Mouse (Mus musculus): ENCODE results near the gene Paxbp1.

The Paxbp1 gene

DNA sequence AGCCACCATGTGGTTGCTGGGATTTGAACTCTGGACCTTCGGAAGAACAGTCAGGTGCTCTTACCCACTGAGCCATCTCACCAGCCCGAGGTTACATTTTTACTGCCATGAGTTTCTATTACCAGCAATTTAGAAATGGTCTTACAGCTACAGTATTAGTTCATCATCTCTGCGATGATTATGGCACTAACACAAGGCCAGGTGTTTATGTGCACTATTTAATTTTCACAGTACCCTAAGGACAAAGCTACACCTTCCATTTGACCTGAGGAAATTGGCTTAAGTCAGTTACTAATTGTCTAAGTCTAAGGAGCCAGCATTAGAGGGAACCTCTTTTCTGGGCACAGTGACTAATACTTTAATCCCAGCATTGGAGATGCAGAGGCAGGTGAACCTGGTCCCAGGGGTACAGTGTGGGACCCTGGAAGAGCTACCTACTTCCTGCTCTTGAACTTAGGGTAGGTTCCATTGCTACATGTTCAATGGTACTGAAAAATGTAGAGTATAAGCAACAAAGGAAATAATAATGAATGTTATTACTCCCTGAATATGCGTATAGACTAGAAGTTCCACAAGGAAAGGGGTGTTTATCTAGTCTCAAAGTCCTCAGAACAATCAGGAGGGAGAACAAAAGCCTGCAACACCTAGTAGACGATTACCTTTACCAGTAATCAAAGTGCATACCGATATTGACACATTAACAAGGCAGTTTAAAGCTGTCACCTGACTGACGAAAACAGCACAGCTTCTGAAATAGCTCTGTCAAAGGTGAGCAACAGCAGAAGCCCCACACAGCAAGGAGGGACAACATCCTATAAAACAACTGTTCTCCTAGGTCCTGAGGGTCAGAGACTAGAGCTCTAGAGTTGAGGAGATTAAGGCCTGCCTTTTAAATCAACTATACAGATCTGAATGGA, 47.8 kb downstream of the Paxbp1 start:
- no peak for DNase-seq (ENCODE audit: low spot score)

DNA sequence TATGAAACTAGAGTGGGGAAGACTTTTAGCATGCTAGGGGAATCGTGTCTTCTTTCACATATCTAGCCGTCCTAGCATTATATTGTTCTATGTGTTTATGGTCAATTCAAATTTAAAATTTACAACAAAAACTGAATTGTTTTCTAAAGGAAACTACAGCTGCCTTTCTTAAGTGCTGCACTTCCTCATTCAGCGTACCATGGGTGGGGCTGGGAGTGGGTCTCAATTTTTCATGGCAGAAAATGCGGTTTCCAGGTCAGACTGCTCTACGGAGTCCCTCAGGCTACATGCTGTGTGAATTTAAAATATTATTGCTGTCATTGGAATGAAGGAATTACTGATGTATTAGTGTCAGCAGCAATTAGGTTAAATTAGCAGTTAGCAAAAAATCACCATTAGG, 48.8 kb downstream of the Paxbp1 start:
- no peak for DNase-seq (ENCODE audit: low spot score)

DNA sequence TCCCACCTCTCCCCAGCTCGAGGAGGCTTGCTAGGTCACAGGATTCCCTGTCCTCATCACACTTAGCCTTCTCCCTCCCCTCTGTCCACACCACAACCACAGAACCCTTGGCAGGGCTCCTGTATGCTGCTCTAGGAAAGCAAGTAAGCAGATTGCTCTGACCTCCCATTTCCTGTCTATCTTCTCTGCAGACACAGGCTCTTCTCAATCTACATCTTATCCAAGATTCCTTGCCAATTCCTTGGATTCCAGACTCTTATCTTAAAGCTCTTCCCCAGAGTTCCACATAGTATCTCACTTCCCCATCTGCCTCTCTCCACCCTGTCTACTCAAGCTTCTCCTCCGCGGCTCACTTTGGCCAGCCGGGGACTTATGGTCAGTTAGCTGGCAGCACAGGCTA, 49.3 kb downstream of the Paxbp1 start:
- no peak for DNase-seq (ENCODE audit: low spot score)

DNA sequence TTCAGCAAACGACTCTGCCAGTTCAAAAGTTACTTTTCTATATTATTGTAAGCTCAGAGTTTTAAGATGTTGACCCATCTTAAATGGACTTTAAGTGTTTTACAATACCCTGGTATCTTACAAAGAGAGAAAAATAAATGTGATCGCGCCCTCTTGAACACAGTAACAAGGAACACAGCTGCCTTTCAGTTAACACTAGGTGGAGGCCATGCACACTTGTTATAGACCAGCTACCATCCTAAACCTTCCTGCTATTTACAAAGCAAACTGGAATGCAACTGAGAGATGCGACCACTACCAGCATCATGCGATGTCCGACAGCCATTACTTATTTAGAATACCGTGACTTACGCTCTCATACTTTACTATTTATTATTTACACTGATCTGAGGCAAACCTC, 55.2 kb downstream of the Paxbp1 start:
- no peak for DNase-seq (ENCODE audit: low spot score)

DNA sequence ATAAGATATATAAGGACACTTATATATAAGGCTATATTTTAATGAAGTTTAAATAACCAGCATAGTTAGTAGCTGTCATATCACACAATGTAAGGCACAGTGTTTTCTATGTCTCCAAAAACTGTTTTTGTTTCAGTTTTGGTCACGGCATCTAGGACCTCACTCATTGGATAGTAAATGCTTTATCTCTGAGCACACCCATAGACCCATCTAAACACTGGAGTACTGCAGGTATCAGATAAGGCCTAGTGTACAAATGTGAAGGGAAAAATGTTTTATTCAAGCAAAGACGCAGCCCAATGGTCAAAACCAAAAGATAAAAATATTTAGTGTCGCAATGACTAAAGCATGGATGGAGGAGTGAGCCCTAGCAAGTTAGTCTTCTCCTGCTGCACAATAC, 55.7 kb downstream of the Paxbp1 start:
- peak; percentile 83 for DNase-seq (ENCODE audit: low spot score)

DNA sequence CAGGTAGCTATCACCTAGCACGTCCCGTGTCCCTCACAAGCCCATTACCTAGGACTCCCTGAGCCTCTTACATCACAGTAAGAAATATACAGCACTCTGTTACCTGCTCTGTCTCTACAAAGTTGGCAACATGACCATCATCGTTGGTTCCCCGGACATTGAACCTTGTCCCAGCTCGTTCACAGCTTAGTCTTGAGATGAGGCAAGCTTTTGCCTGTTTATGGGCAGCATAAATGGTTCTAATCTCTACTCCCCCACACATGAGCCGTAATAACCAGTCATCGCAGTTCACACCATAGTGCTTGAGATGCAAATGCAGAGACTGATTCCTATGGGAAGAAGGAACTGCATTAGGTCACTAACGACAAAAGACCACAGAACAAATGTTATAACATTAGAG, 56.3 kb downstream of the Paxbp1 start:
- peak; percentile 35 for DNase-seq (ENCODE audit: low spot score)

DNA sequence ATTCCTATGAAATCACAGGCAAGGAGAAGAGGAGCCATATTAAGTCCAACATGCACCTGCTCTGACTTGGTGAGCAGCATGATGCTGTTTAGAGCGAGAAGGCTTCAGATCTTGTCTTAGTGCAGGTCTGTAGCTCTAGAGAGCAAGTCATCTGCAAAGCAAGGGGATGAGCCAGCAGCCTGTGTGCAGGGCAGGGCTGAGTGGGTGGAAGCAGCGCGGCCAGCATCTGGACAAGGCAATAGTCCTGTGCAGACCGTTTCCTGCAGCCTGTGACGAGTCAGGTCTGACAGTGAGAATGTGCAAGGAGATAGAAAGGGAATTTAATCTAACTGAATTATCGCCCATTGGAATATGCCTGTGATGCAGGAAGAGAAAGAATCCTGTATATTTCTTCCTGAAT, 73.3 kb downstream of the Paxbp1 start:
- no peak for DNase-seq (ENCODE audit: low spot score)

DNA sequence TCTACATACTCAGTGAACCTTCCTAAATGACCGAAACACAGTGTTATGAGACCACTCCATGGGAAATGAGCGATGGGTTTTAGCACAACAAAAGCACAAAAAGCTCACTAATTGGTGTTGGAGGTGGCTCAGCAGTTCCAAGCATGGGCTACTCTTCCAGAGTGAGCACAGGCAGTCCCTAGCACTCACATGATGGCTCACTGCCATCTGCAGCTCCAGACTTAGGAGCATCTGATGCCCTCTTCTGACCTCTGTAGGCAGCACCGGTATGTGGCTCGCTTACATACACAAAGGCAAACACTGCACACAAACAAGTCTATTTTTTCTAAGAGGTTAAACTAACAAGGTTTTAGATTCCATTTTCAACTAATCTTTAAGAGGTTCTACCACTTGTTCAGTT, 78.1 kb downstream of the Paxbp1 start:
- no peak for DNase-seq (ENCODE audit: low spot score)

DNA sequence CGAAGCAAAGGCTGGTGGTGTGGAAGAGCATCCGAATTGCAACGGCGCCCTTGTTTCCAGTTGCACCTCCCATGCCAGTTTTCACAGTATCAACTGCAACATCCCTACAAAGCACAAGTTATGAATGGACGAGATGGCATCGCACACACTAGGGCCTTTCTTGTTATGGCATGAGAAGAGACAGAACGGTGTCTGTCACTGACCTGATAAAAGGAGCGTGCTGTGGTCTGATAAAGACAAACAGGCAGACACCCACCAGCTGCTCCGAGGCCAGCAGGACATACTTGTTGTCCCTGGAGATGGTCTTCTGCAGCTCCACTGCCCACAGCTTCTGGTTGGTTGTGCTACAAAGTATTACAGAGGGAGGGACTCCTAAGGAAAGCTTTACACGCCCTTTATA, 80.0 kb downstream of the Paxbp1 start:
- peak; percentile 86 for DNase-seq (ENCODE audit: low spot score)

Data from c-Kit-positive CD71-positive TER-119-positive erythroid progenitor cells, embryonic 14.5 days (primary cell).